Mouse (Mus musculus) ZHBTc4 (cell line): ENCODE data around the gene Gm20388.

ENCODE experiments used
- DNase-seq: peaks from one replicate; pipeline ENCODE4 v3.0.0-alpha.2; 2011; ENCODE audit warnings: low read depth, low spot score

The Gm20388 gene

DNA sequence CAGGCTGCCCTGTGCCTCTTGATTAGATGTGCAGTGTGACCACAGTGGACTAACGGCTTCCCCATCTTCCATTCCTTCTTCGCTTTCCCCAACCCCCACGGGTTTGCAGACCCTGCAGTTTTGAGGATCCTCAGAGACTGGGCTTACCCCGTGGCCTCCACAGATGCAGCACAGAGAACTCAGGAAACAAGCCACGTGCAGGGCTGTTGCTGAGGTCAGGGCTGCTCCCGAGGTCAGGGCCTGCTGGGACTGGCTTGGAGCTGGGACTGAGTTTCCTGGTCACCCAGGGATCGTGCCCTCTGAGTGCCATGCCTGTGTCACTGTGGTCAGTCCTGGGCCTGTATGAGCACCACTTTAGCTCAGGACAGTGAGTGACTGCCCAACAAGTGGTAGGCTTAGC lies 2554.3 kb downstream of the Gm20388 start:
- DNase-seq: no peak

GRCm38 (mm10) chr8:122467816-122468215 lies 2557.2 kb downstream of the Gm20388 start:
- DNase-seq: no peak

GRCm38 (mm10) chr8:122469407-122469806 lies 2558.8 kb downstream of the Gm20388 start:
- DNase-seq: no peak

GRCm38 (mm10) chr8:122469965-122470364 lies 2559.3 kb downstream of the Gm20388 start:
- no peak for DNase-seq

DNA sequence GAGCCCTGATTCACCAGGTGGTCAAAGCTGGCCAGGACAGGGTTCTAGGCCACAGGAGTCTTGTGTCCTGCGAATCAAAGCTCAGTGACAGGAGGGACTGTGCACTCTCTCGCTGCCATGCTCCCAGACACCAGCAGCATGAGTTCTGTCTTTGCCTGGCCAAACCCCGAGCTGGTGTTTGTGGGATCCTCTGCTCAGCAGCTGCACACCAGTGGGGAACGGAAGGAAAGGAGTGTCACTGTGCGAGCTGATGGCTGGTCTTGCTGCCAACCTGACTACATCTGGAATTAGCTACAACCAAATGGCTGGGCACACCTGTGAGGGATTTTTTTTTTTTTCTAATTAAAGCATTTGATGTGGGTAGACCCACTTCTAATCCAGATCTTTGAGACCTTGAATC lies 2560.1 kb downstream of the Gm20388 start:
- DNase-seq: no peak

DNA sequence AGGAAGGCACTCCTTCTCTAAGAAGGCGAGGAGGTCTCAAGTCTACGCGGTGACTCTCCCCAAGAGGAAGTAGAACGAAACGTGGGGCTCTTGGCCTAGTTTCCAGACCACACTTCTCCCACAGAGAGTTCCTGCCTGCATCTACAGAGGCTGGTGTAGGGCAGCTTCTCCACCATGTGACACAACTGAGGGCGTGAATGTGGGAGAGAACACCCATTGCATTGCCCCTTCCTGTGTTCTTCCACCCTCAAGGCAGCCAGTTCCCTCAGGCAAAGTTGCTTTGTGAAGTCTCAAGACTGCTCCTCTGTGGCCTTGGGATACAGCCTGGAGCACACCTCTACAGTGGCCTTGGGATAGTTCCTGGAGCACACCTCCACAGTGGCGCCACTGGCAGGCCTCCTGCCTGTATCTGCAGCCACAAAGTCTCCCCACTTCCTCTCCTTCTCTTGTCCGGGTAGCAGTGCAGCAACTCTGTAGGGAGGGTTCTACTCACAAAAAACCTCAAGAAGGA lies 2563.3 kb downstream of the Gm20388 start:
- DNase-seq: peak; percentile 64

GRCm38 (mm10) chr8:122474951-122475560 lies 2564.4 kb downstream of the Gm20388 start:
- DNase-seq: peak; percentile 25

DNA sequence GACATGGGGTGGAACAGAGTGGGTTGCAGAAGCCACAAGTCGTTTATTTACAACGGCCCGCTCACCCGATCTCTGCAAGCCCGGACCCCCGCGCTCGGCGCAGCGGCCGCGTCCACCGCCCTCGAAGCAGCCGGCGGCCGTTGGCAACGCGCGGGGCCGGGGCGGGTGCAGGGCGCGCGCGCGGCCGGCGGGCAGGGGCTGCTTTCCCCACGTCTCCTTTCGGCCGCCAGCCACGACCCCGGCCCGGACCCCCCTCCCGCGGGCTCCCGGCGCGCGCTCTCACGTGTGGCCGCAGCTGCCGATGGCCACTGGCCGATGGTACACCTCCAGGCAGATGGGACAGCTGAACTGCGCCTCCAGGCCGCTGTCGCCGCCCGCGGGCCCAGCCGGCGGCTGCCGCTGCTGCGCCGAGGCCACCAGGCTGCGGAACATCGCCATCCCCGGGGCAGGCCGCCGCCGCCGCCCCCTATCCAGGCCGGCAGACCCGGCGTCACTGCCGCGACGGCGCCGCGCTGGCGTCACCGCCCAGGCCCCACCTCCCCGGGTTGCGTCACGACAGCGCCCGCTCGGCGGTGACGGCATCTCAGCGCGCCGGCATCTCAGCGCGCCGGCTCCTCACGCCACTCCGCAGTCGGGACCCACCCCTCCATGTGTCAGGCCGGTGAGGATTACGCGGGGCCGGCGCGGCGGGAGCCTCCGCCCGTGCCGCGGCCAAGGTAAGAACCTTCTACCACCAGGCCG lies 2565.1 kb downstream of the Gm20388 start, which contains the start of the genes Rnf166 and Ctu2:
Rnf166 (minus strand) TSS at position 485 of the 741 bp plus-strand sequence.
Ctu2 (plus strand) TSS at position 564 of the 741 bp plus-strand sequence.
- peak; percentile 97 for DNase-seq

DNA sequence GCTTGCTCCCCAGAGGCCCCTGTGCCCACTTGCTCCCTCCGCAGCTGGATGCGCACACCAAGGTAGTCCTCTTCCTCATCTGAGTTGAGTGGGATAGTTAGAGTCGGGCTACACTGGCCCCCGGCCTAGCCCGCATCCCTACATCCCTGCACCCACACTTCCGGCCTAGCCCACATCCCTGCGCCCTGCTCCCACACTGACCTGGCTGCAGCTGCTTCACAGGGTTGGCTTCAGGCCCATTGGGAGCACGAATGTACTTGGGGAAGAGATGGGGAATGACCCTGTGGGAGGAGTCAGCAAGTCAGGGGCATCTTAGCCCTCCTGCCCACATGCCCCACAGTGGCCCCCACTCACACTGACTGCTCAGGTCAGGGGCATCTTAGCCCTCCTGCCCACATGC lies 2571.8 kb downstream of the Gm20388 start:
- DNase-seq: no peak

DNA sequence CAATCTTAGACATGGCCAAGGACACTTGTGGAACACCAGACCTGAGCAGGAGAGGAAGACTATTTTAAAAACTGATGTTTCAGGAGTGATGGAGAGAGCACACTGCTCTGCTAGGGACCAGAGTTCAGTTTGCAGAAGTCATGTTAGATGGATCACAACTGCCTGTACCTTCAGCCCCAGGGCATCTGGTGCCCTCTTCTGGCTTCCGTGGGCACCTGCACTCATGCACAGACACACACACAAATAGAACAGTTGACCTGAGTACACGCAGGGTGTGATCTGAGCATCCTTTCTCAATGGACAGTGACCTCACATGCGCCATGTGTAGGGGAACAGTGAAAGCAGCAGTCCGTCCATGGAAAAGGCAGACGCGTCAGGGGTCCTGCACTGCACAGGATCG lies 2573.2 kb downstream of the Gm20388 start:
- peak; percentile 54 for DNase-seq

- no peak for DNase-seq
Measured at GRCm38 (mm10) chr8:122484831-122485230, 2574.2 kb downstream of the Gm20388 start.

DNA sequence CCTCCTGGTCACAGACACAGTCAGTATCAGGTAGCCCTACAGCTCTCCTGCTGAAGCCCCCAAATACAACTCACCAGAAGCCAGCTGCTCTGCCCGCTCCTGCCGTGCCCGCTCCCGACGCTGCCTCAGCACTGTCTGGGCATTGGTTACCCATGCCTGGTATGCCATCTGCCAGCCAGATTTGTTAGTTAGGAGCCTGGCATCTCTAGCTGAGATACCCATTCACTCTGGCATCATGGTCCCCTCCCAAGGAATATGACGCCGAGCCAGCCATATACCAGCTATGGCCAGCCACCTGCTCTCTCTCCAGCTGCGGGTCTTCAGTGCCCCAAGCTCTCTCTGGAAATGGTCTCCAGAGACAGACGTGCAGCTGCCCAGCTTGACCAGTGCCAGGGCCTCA lies 2577.7 kb downstream of the Gm20388 start:
- DNase-seq: no peak

GRCm38 (mm10) chr8:122497016-122497734 lies 2586.5 kb downstream of the Gm20388 start:
- DNase-seq: peak; percentile 54

GRCm38 (mm10) chr8:122497912-122498311 lies 2587.3 kb downstream of the Gm20388 start:
- DNase-seq: peak; percentile 86

- DNase-seq: peak; percentile 82
Measured at GRCm38 (mm10) chr8:122500856-122501255, 2590.2 kb downstream of the Gm20388 start.

- no peak for DNase-seq
Measured at GRCm38 (mm10) chr8:122511552-122511951, 2600.9 kb downstream of the Gm20388 start.

DNA sequence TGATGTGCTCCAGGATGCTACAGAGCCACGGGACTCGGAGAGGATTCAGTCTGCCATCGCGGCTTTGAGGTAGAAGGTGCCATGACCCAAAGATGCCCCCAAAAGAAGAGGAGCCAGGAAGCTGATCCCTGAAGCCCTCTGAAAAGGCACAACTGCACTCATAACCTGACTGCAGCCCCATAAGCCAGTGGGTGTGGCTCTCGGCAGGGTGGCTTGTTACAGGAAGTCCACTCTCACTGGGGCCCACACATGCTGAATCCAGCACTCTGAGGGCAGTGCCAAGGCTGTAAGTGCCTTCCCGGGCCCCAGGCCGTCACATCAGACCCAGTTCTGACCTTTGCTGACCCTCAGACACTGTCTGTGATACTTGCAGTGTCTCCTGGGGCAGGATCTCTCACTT lies 2601.8 kb downstream of the Gm20388 start:
- no peak for DNase-seq

DNA sequence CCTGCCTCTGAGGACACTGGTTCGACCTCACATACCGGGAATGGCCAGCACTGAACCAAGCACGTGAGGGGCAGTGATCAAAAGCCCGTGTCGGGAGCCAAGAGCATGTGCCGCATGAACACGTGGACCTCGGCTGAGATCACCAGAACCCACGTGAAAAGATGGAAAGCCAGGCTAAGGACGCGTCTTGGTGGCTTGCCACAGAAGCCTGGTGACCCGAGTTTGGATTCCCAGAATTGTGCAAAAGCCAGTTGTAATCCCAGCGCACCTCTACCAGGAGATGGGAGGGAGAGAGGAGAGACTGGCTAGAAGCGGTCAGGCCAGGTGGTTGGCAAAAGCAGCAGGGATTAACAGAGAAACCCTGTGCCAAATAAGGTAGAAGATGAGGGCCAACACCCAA lies 2605.1 kb downstream of the Gm20388 start:
- DNase-seq: no peak

DNA sequence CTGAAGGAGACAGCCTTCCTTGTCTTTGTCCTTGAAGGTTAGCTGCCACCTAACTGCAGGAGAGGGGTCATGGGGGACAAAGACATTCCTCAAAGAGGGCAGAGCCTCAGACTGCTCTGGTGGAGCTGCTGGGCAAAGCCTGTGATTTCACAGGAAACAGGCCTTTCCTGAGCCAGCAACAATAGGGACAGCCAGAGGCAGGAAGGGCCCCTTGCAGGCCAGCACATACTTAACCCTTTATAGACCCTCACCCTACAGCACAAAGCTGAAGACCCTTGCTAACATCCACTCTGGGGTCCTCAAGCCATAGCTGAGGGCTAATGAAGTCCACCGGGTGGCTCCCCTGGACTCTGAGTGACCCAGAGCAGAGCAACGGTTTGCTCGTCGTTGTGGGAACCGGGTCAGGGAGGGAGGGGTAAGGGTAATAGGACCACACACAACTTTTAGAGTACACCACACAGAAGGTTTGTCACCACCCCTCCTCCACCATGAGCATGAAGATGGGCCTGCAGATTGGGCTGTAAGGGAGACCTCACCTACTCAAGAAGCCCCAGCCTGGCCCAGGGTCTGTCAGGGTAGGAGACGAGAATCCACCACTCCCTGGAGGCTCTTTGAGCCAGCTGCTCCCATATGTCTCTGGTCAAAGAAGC lies 2607.0 kb downstream of the Gm20388 start:
- peak; percentile 38 for DNase-seq

DNA sequence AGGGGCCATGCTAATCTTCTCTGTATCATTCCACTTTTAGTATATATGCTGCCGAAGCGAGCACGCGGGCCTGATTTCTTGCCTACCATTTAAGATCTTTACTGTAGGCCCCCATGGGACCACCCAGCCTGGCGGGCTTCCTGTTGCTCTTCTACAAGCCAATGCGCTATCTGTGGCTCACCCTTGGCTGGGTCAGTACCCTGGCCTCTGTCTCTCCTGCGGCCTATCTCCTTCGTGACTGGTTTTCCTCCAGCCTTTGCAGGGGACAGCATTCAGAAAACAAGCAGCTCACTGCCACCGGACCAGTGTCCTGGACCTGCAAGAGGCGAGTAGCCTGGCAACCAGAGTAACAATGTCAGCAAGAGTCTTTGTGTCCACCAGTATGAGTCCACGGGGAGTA lies 2610.0 kb downstream of the Gm20388 start:
- no peak for DNase-seq

DNA sequence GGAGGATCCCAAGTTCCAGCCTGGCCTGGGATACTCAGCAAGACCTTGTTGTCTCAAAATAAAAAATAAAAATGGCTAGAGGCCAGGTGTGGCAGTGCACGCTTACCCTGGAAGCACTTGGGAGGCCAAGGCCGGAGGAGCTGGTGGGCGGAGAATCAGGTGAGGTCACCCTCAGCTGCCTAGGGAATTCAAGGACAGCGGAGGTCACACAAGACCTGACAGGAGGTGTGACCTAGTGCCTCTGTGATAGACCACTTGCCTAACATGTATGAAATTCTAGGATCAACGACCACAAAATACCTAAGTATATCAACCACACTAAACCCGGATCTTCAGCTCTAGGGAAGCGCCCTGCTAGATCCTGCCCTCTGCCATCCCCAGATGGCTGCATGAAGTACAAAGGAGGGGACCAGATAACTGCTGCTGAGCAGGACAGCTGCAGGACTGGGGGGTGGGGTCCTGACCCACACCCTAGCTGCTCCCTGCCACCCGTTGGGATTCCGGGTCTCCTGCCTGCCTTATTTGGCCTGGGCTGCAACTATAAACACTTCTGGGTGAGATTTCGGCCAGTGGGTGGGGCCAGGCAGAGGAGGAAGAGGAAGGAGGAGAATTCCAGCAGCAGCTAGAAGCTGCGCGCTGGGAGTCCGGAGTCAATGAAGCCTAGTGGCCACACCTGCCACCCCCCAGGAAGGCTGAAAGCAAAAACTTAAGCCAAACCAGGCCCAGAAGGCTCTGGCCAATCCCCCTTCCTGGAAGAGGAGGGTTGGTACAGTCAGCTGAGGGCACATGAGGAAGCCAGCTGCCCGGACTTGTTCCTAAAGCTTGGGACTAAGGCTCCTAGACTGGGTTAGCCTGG lies 2612.4 kb downstream of the Gm20388 start:
- peak; percentile 96 for DNase-seq
